Mouse (Mus musculus): Measurements from ENCODE around the gene Mdm2. TPM values are rescaled to one million over a fixed set of nuclear protein-coding genes. Genes with fewer than 3 reads are reported as not detected.
"Not testable (repeated sequence)": the region's sequence is repeated elsewhere in the genome, so short reads cannot be mapped to it uniquely, and the experiment has no call there.

Gene Mdm2
- polyA plus RNA-seq, 1 experiment from 2014 or later = 19.5 TPM

GRCm38 (mm10) chr10:117724136-117724718 is 13.7 kb upstream of the Mdm2 start:
- Histone ChIP-seq H3K4me3 (replicated peaks) (no peak overlapping the region), H3K4me1 (replicated peaks) (no peaks in the 10 kb centered on the region), H3K27ac (replicated peaks) (no peak overlapping the region), H3K36me3 (replicated peaks) (no peaks in the 10 kb centered on the region), H3K27me3 (no peaks in the 10 kb centered on the region), H3K9ac (no peak overlapping the region), H3K4me2 (no peak overlapping the region), H3K9me3 (replicated peaks) (no peaks in the 10 kb centered on the region)
- 47% methylated on average over 5 of the region's 5 CpGs for WGBS (ENCODE audit: insufficient replicate concordance)
- no peak for ATAC-seq (ENCODE audit: insufficient read depth)

- WGBS (ENCODE audit: insufficient replicate concordance) = 59% methylated on average over 19 of the region's 19 CpGs
- no peak overlapping the region for H3K4me2 ChIP-seq
- no peak for ATAC-seq (ENCODE audit: insufficient read depth)
- H3K27ac ChIP-seq (replicated peaks) = peak overlapping the region; percentile 6; the same call in 1 of the 2 replicates
- H3K4me3 ChIP-seq (replicated peaks) = no peak overlapping the region
- H3K4me1 ChIP-seq (replicated peaks) = no peaks in the 10 kb centered on the region; the same call in 1 of the 2 replicates
- H3K9me3 ChIP-seq (replicated peaks) = no peaks in the 10 kb centered on the region
- H3K36me3 ChIP-seq (replicated peaks) = no peaks in the 10 kb centered on the region
- H3K9ac ChIP-seq = no peak overlapping the region
- no peaks in the 10 kb centered on the region for H3K27me3 ChIP-seq
These were observed 7.9 kb upstream of the Mdm2 start for GRCm38 (mm10) chr10:117718161-117719119.

GRCm38 (mm10) chr10:117717583-117717982 is 7.0 kb upstream of the Mdm2 start:
- WGBS (ENCODE audit: insufficient replicate concordance) = 10% methylated on average over 4 of the region's 4 CpGs
- H3K4me2 ChIP-seq = no peak overlapping the region
- H3K9me3 ChIP-seq (replicated peaks) = no peaks in the 10 kb centered on the region
- no peaks in the 10 kb centered on the region for H3K36me3 ChIP-seq (replicated peaks)
- H3K9ac ChIP-seq = no peak overlapping the region
- no peaks in the 10 kb centered on the region; the same call in 1 of the 2 replicates for H3K4me1 ChIP-seq (replicated peaks)
- H3K27ac ChIP-seq (replicated peaks) = no peak overlapping the region
- ATAC-seq (ENCODE audit: insufficient read depth) = peak; percentile 42; the same call in 1 of the 2 replicates
- no peaks in the 10 kb centered on the region for H3K27me3 ChIP-seq
- H3K4me3 ChIP-seq (replicated peaks) = no peak overlapping the region

GRCm38 (mm10) chr10:117716686-117717085 is 6.1 kb upstream of the Mdm2 start:
- no peaks in the 10 kb centered on the region for H3K36me3 ChIP-seq (replicated peaks)
- H3K27ac ChIP-seq (replicated peaks) = no peak overlapping the region
- no peak for ATAC-seq (ENCODE audit: insufficient read depth)
- H3K4me1 ChIP-seq (replicated peaks) = peaks cover 8% of the 10 kb centered on the region
- H3K4me3 ChIP-seq (replicated peaks) = no peak overlapping the region
- no peak overlapping the region for H3K4me2 ChIP-seq
- H3K9me3 ChIP-seq (replicated peaks) = no peaks in the 10 kb centered on the region
- no peaks in the 10 kb centered on the region for H3K27me3 ChIP-seq
- H3K9ac ChIP-seq = no peak overlapping the region
- 71% methylated on average over 3 of the region's 3 CpGs for WGBS (ENCODE audit: insufficient replicate concordance)

- not testable (repeated sequence) for H3K36me3 ChIP-seq (replicated peaks); H3K27ac ChIP-seq (replicated peaks); ATAC-seq (ENCODE audit: insufficient read depth); H3K4me3 ChIP-seq (replicated peaks); H3K9ac ChIP-seq; H3K9me3 ChIP-seq (replicated peaks); H3K27me3 ChIP-seq; H3K4me2 ChIP-seq
- WGBS (ENCODE audit: insufficient replicate concordance) = 82% methylated on average over 1 of the region's 1 CpGs
- H3K4me1 ChIP-seq (replicated peaks) = peaks cover 16% of the 10 kb centered on the region
These were observed 5.1 kb upstream of the Mdm2 start for GRCm38 (mm10) chr10:117715654-117716053.

GRCm38 (mm10) chr10:117714928-117715500 is 4.5 kb upstream of the Mdm2 start:
- WGBS (ENCODE audit: insufficient replicate concordance) = 53% methylated on average over 4 of the region's 4 CpGs
- Histone ChIP-seq H3K27me3 (no peaks in the 10 kb centered on the region), H3K36me3 (replicated peaks) (no peaks in the 10 kb centered on the region), H3K27ac (replicated peaks) (no peak overlapping the region), H3K4me3 (replicated peaks) (no peak overlapping the region), H3K4me1 (replicated peaks) (peaks cover 16% of the 10 kb centered on the region), H3K9ac (no peak overlapping the region), H3K4me2 (no peak overlapping the region), H3K9me3 (replicated peaks) (no peaks in the 10 kb centered on the region)
- ATAC-seq (ENCODE audit: insufficient read depth) = no peak

- H3K27ac ChIP-seq (replicated peaks) = no peak overlapping the region
- H3K9ac ChIP-seq = no peak overlapping the region
- 76% methylated on average over 3 of the region's 3 CpGs for WGBS (ENCODE audit: insufficient replicate concordance)
- no peaks in the 10 kb centered on the region for H3K27me3 ChIP-seq
- H3K4me3 ChIP-seq (replicated peaks) = no peak overlapping the region
- H3K4me2 ChIP-seq = no peak overlapping the region
- ATAC-seq (ENCODE audit: insufficient read depth) = no peak
- H3K9me3 ChIP-seq (replicated peaks) = no peaks in the 10 kb centered on the region
- peaks cover 20% of the 10 kb centered on the region for H3K4me1 ChIP-seq (replicated peaks)
- H3K36me3 ChIP-seq (replicated peaks) = no peaks in the 10 kb centered on the region
These were observed 3.5 kb upstream of the Mdm2 start for GRCm38 (mm10) chr10:117714048-117714545.

GRCm38 (mm10) chr10:117713466-117713865 is 2.9 kb upstream of the Mdm2 start:
- Histone ChIP-seq H3K4me3 (replicated peaks) (no peak overlapping the region), H3K27ac (replicated peaks) (no peak overlapping the region), H3K36me3 (replicated peaks) (no peaks in the 10 kb centered on the region; the same call in 1 of the 2 replicates), H3K9ac (no peak overlapping the region), H3K9me3 (replicated peaks) (no peaks in the 10 kb centered on the region), H3K27me3 (no peaks in the 10 kb centered on the region), H3K4me1 (replicated peaks) (peaks cover 25% of the 10 kb centered on the region), H3K4me2 (no peak overlapping the region)
- WGBS (ENCODE audit: insufficient replicate concordance) = 88% methylated on average over 8 of the region's 8 CpGs
- no peak for ATAC-seq (ENCODE audit: insufficient read depth)

- Histone ChIP-seq H3K4me2 (no peak overlapping the region), H3K9ac (no peak overlapping the region), H3K36me3 (replicated peaks) (peaks cover 3% of the 10 kb centered on the region; the same call in 1 of the 2 replicates), H3K4me1 (replicated peaks) (peaks cover 25% of the 10 kb centered on the region), H3K27me3 (no peaks in the 10 kb centered on the region), H3K4me3 (replicated peaks) (no peak overlapping the region), H3K27ac (replicated peaks) (no peak overlapping the region), H3K9me3 (replicated peaks) (no peaks in the 10 kb centered on the region)
- 76% methylated on average over 9 of the region's 9 CpGs for WGBS (ENCODE audit: insufficient replicate concordance)
- ATAC-seq (ENCODE audit: insufficient read depth) = no peak
These were observed 2.3 kb upstream of the Mdm2 start for GRCm38 (mm10) chr10:117712871-117713270.

GRCm38 (mm10) chr10:117712191-117712754 is 1.7 kb upstream of the Mdm2 start:
- Histone ChIP-seq H3K9me3 (replicated peaks) (no peaks in the 10 kb centered on the region), H3K27ac (replicated peaks) (no peak overlapping the region), H3K4me3 (replicated peaks) (no peak overlapping the region), H3K4me2 (no peak overlapping the region), H3K27me3 (no peaks in the 10 kb centered on the region), H3K9ac (no peak overlapping the region), H3K36me3 (replicated peaks) (peaks cover 9% of the 10 kb centered on the region), H3K4me1 (replicated peaks) (peaks cover 28% of the 10 kb centered on the region)
- no peak for ATAC-seq (ENCODE audit: insufficient read depth)
- WGBS (ENCODE audit: insufficient replicate concordance) = 72% methylated on average over 9 of the region's 9 CpGs

GRCm38 (mm10) chr10:117711408-117711807 is 850 bp upstream of the Mdm2 start:
- WGBS (ENCODE audit: insufficient replicate concordance) = 79% methylated on average over 5 of the region's 5 CpGs
- Histone ChIP-seq H3K4me2 (peak overlapping the region; percentile 73), H3K36me3 (replicated peaks) (peaks cover 17% of the 10 kb centered on the region), H3K27ac (replicated peaks) (peak overlapping the region; percentile 80), H3K4me3 (replicated peaks) (peak overlapping the region; percentile 99), H3K9ac (peak overlapping the region; percentile 59; the same call in 1 of the 2 replicates), H3K27me3 (no peaks in the 10 kb centered on the region), H3K9me3 (replicated peaks) (no peaks in the 10 kb centered on the region), H3K4me1 (replicated peaks) (peaks cover 37% of the 10 kb centered on the region)
- ATAC-seq (ENCODE audit: insufficient read depth) = no peak
